Mouse (Mus musculus) embryonic facial prominence, embryonic 10.5 days (tissue): ENCODE measurements around the gene Tesk2. TPM values are rescaled to one million over a fixed set of nuclear protein-coding genes. Genes with fewer than 3 reads are reported as not detected.
"Not testable (repeated sequence)": the region's sequence is repeated elsewhere in the genome, so short reads cannot be mapped to it uniquely, and the experiment has no call there.

Experiments
- DNase-seq: peaks from one replicate; pipeline ENCODE4 v3.0.0-alpha.2; 2017; ENCODE audit warnings: low spot score
- H3K27ac ChIP-seq: fragments of 300-500 bp; sonication (generic); replicated peaks from 2 replicates; pipeline ENCODE4 v1.5.1; 2016; ENCODE audit warnings: mild to moderate bottlenecking
- H3K27me3 ChIP-seq: fragments of 300-500 bp; sonication (generic); replicated peaks from 2 replicates; pipeline ENCODE4 v1.6.1; 2016; ENCODE audit warnings: low read depth, mild to moderate bottlenecking; ENCODE audit not compliant: poor library complexity, severe bottlenecking
- H3K36me3 ChIP-seq: fragments of 300-500 bp; sonication (generic); replicated peaks from 2 replicates; pipeline ENCODE4 v1.6.1; 2016; ENCODE audit warnings: mild to moderate bottlenecking, moderate library complexity
- H3K4me1 ChIP-seq: fragments of 300-500 bp; sonication (generic); 2 replicates; pipeline ENCODE4 v1.6.1; 2016
- H3K4me3 ChIP-seq: fragments of 300-500 bp; sonication (generic); 2 replicates; pipeline ENCODE4 v1.5.1; 2016; ENCODE audit warnings: mild to moderate bottlenecking, moderate library complexity
- H3K9me3 ChIP-seq: fragments of 300-500 bp; sonication (generic); 2 replicates; pipeline ENCODE4 v1.6.1; 2016; ENCODE audit warnings: mild to moderate bottlenecking
- WGBS: fragments of 180-500 bp; shearing (Covaris S2); methylation state at CpG from one replicate; pipeline ENCODE4 v1.1.7; 2016; 5-methylcytosine and 5-hydroxymethylcytosine counted together
- polyA plus RNA-seq: library from polyadenylated mRNA; unstranded; fragments of >200 nt; fragmentation: Nextera tagmentation; extraction: Ambion mirVana; gene quantifications from 2 replicates; pipeline ENCODE4 v1.2.1, GENCODE M21; 2016

Gene Tesk2
- polyA plus RNA-seq, 1 experiment from 2014 or later = 9.7 TPM

DNA sequence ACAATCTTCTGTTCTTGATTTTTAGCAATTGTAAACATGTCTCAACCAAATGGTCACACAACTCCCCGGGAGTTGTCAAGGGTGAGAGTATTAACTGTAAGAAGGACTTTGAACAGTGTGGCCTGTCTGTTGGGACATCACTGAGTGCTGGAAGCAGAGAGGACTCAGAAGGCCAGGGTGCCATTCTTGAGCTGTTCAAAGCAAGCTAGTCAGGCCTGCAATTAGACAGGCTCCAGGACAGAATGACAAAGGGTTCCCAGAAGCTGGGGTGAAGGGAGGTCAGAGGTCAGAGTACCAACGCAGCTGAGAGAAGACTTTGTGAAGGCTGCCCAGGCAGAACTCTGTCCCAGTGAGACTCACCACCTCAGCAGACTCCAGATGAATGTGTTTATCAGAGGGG, 118.3 kb downstream of the Tesk2 start:
- no peak for DNase-seq
- H3K27me3 ChIP-seq = peaks cover 24% of the 10 kb centered on the region
- no peak overlapping the region for H3K27ac ChIP-seq
- H3K4me3 ChIP-seq = no peak overlapping the region
- H3K36me3 ChIP-seq = no peaks in the 10 kb centered on the region
- peaks cover 9% of the 10 kb centered on the region for H3K4me1 ChIP-seq
- WGBS = 18% methylated on average over 2 of the region's 2 CpGs
- H3K9me3 ChIP-seq = no peaks in the 10 kb centered on the region

DNA sequence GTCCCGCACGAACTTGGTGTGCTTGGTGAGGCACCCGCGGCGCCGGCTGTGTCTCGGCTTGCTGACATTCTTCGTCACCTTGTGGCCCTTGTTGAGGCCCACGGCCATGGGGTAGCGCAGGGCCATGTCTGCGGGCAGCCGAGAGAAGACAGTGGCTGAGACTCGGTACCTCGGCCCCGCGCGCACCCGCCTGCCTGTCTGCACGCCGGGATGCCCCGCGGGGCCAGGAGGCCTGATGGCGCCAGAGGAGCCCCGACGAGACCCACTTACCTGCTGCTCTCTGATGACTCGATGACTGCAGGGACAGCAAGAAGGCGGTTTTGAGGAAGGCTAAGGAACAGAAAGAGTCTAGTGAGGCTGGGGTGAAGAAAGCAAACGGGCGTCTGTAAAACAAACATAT, 119.3 kb downstream of the Tesk2 start:
- peak; percentile 22 for DNase-seq
- not testable (repeated sequence) for H3K4me1 ChIP-seq, H3K27ac ChIP-seq, H3K36me3 ChIP-seq, H3K9me3 ChIP-seq
- Histone ChIP-seq H3K27me3 (peaks cover 24% of the 10 kb centered on the region), H3K4me3 (peak overlapping the region; percentile 37; the same call in 1 of the 2 replicates)
- WGBS = 29% methylated on average over 26 of the region's 29 CpGs

DNA sequence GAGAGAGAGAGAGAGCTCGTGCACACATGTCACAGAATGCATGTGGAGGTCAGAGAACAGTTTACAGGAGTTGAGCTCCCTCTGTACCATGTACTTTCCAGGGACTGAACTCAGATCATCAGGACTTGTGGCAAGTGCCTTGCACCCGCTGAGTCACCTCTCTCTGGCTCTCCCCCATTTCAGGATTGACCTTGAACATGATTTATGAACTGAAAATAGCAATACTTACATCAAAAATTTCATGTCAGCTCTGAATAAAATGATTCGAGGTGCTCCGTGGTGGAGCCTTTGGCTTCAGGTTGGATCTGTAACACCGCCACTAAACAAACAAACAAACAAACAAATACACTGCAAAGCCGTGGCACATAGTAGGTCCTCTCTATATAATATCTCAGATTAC, 120.1 kb downstream of the Tesk2 start:
- no peak overlapping the region for H3K27ac ChIP-seq
- WGBS = 86% methylated on average over 6 of the region's 6 CpGs
- no peak overlapping the region for H3K4me3 ChIP-seq
- H3K27me3 ChIP-seq = peaks cover 24% of the 10 kb centered on the region
- no peaks in the 10 kb centered on the region for H3K36me3 ChIP-seq
- peaks cover 9% of the 10 kb centered on the region for H3K4me1 ChIP-seq
- no peak for DNase-seq
- no peaks in the 10 kb centered on the region for H3K9me3 ChIP-seq

DNA sequence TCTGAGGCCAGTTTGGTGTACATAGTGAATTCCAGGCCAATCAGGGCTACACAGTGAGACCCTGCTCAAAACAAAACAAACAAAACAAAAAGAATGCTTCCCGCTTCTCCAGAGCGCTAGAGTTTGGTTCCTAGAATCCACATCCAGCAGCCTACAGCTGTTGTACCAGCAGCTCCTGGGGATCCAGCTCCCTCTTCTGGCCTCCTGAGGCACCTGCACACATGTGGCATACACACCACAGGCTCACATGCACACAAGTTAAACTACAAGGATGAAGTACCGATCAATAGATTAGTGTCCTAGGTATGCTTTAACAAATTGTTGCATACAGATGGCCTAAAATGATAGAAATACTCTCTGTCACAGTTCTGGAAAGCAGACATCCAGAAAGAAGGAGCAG, 123.6 kb downstream of the Tesk2 start:
- DNase-seq = no peak
- H3K27me3 ChIP-seq = peaks cover 14% of the 10 kb centered on the region

DNA sequence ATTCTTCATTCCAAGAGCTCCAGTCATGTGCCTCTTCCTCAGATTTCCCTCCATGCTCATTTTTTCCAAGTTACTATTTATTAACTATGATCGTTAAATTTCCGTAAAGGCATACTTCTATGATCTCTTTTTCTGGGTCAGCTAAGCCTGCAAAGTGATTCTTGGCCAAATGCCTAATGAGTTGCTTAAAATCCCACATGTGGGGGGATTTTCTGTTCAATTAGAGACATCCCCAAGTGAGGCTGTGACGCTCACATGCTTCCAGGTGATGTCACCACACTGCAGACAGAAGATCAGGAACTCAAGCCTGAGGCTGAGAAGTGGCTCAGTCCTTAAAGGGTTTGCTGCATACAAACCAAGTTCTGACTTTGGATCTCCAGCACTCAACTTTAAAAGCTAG, 129.2 kb downstream of the Tesk2 start:
- 78% methylated on average over 3 of the region's 3 CpGs for WGBS

More for the DNA sequence above, 123.6 kb downstream of the Tesk2 start:
- Histone ChIP-seq H3K4me1 (peaks cover 3% of the 10 kb centered on the region; the same call in 1 of the 2 replicates), H3K4me3 (no peak overlapping the region), H3K9me3 (no peaks in the 10 kb centered on the region), H3K36me3 (no peaks in the 10 kb centered on the region), H3K27ac (no peak overlapping the region)
- WGBS = 96% methylated on average over 3 of the region's 3 CpGs

DNA sequence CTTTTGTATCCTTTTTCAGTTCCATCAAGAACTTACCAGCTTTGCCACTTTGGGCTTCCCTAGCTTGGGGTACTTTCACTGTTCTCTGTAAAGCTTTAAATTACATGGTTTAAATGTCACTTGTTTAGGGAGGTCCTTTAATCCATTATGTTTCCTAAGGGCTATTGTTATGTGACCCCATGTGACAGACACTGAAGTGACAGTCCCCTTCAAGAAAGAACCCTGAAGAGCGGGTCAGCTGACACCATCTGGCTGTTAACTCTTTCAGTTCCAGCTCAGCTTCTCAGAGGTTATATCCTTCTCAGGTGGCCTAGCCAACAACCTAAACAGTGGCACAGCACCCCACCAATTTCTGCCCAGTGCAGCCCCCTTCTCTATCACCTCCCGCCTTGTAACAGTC, 133.5 kb downstream of the Tesk2 start:
- WGBS = 20% methylated on average over 2 of the region's 2 CpGs
- peaks cover 13% of the 10 kb centered on the region for H3K4me1 ChIP-seq
- H3K27me3 ChIP-seq = 0 out of 2 replicates have a peak, but pooled peaks cover 4% of the 10 kb centered on the region
- 0 out of 2 replicates have a peak, but pooled peaks cover 3% of the 10 kb centered on the region for H3K9me3 ChIP-seq
- no peaks in the 10 kb centered on the region for H3K36me3 ChIP-seq
- DNase-seq = no peak
- no peak overlapping the region for H3K4me3 ChIP-seq
- H3K27ac ChIP-seq = no peak overlapping the region

More for the DNA sequence above, 129.2 kb downstream of the Tesk2 start:
- Histone ChIP-seq H3K4me3 (no peak overlapping the region), H3K36me3 (no peaks in the 10 kb centered on the region), H3K27ac (no peak overlapping the region), H3K4me1 (peaks cover 13% of the 10 kb centered on the region), H3K27me3 (no peaks in the 10 kb centered on the region), H3K9me3 (no peaks in the 10 kb centered on the region)
- DNase-seq = no peak

Other genes starting within 250 kb of the Tesk2 start
- 16.9 and 19.1 TPM in 2 replicates for gene Ipp, start 213.4 kb upstream of the Tesk2 start, polyA plus RNA-seq
- gene Tmem69, start 165.0 kb upstream of the Tesk2 start, polyA plus RNA-seq = 25.6 and 27.7 TPM in 2 replicates
- 33.8 and 35.3 TPM in 2 replicates for gene Gpbp1l1, start 163.3 kb upstream of the Tesk2 start, polyA plus RNA-seq
- gene Ccdc17, start 124.3 kb upstream of the Tesk2 start, polyA plus RNA-seq = 1.6 and 1.7 TPM in 2 replicates
- gene Nasp, start 93.0 kb upstream of the Tesk2 start, polyA plus RNA-seq = 333 and 342 TPM in 2 replicates
- 644 and 663 TPM in 2 replicates for gene Akr1a1, start 69.3 kb upstream of the Tesk2 start, polyA plus RNA-seq
- 1,415 and 1,463 TPM in 2 replicates for gene Prdx1, start 35.4 kb upstream of the Tesk2 start, polyA plus RNA-seq
- gene Mmachc, start 12.5 kb upstream of the Tesk2 start, polyA plus RNA-seq = 39.8 and 40.8 TPM in 2 replicates
- 38.3 and 38.5 TPM in 2 replicates for gene Ccdc163, start 12.4 kb upstream of the Tesk2 start, polyA plus RNA-seq
- gene Toe1, start 86.7 kb downstream of the Tesk2 start, polyA plus RNA-seq = 39.7 and 41.7 TPM in 2 replicates
- 27.4 and 32.6 TPM in 2 replicates for gene Mutyh, start 86.8 kb downstream of the Tesk2 start, polyA plus RNA-seq
- 2.3 TPM in 2 replicates for gene Hpdl, start 100.8 kb downstream of the Tesk2 start, polyA plus RNA-seq
- gene Zswim5, start 156.4 kb downstream of the Tesk2 start, polyA plus RNA-seq = 2.7 and 3.0 TPM in 2 replicates